Mouse (Mus musculus) left cerebral cortex, postnatal 10 days (tissue): ENCODE results near the gene Robo2. TPM values are rescaled to one million over a fixed set of nuclear protein-coding genes. Genes with fewer than 3 reads are reported as not detected.

Experiments
- DNase-seq, 2 experiments: peaks; one replicate each; pipeline ENCODE4 v3.0.0; 2021 to 2022; ENCODE audit warnings: low spot score in 2 of 2, mixed read lengths in 1 of 2; ENCODE audit errors: extremely low spot score in 1 of 2
- intact Hi-C: fragments of 180-260 bp; cut with DNase I; formaldehyde crosslinking; loops from one replicate; pipeline ENCODE4 v1.15.1; 2025
- microRNA-seq: library from miRNA; unstranded; fragments of <30 nt; microRNA quantifications from one replicate; pipeline ENCODE4 v1.2.0, GENCODE M21; 2022
- total RNA-seq, 2 experiments: library from RNA; stranded (reverse); gene quantifications; 2 replicates each; pipeline ENCODE4 v1.2.3; 2021

The Robo2 gene
- total RNA-seq, 2 experiments from 2014 or later: 243 to 245 TPM

DNA sequence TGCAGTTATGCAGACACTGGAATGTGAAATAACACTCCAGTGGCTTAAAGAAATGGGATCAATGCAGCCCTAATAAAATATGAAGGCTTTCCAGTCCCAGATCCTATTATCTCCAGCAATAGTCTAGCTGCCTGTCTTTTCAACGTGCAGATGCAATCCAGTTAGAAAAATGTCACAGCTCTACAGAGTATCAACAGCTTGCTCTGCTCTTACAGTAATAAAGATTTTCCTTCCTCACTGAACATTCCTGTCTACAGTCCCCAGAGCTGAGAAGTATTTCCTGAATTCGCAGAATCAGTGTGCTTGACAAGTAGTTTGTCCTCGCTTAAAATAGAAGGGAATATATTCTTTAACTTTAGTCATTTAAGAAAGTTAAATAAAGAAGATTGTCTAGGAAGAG is 533.7 kb downstream of the Robo2 start:
- DNase-seq: no peak
- intact Hi-C loops: no loop called here

DNA sequence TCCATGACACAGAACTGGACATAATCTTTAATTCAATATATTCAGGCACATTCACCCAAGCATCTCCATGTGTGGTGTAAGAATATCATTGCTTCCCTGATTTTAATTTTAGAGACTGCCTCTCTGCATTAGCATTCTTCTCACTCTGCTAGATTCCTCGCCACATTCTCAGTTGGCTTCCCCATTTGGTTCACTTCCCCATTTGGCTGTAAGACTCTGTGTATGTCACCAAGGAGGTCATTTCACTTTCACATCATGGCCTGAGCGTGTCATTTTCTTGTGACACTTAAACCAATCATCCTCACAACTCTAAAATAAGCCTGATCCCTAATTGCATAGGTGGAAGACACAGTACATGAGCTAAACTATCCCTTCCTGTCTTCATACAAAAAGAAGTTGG is 536.6 kb downstream of the Robo2 start:
- no peak for DNase-seq
- intact Hi-C loops: no loop called here

DNA sequence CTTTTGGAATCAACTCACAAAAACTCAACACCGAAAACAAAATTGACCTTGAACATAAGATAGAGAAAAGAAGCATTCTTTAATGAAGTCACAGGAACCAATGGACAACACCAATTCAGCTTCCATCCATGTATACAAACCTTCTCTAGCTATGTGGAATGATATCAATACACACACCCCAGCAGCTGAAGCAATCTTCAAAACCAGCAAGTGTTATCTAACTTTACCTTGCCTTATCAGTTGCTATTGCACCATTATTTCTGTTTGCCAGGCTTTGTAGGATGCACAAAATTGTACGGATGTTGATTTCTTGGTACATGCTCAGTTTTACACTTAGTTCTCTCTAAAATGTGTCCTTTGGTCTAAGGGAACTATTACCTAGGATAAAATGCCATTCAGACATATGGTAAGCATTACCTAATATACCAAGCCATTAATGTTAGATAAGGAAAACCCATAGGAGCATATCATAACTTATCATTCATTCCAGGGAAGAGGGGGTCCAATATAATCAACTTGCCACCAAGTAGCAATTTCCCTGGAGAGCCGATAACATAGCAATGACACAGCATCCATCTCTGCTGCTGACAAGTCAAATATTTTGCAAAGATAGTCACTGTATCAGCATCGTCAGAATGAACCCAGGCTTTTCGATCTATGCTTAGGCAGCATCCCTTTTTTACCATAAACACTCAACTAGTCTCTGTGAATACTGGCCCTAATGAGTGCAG is 537.6 kb downstream of the Robo2 start:
- no peak for DNase-seq
- intact Hi-C loops: no loop called here

DNA sequence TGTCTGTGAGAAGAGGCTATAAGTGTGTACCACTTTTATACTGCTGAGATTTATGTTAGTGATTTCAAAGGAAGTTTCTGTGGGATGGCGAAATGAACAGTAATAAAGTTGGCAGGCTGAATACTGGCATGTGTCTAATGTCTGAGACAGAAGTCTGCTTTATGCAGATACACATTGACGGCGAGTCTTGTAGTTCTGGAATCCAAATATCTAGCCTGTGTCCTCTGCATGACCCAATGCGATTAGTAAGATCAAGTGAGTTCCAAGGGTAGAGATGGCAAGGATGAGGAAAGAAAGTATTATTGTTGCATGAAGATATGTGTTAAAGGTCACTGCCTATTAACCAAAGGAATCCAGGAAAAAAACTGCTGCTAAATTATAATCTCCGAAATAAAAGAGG is 541.3 kb downstream of the Robo2 start:
- intact Hi-C loops: no loop called here
- DNase-seq: no peak

DNA sequence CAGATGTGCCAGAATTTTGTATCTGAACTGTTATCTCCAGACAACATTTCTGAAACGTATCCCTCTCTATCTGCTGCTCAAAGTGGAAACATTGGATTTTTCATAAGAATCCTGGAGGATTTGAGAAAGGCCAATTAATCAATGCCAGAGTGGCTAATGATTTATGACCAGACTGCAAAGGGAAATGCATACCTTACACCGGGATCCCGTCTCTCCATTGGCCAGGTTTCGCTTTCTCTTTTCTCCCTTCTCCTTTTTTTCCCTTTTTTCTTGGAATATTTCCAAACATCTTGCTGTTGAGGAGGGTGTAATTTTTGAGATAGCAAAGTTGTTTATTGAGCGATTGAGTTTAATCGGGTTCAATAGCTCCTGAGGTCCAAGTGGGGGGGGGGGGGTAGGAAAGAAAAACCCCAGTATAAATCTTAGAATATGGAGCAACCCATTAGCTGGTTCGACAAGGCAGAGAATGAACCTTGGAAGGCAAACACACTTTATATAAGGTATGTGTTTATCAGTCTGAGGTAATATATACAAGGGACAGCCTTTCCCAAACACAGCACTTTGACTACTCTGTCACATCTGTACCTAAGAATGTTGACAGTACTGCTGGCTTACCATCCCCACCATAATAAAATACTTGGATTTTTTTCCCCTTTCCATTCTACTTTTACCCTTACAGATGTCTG is 542.0 kb downstream of the Robo2 start:
- intact Hi-C loops: no loop called here
- no peak for DNase-seq

DNA sequence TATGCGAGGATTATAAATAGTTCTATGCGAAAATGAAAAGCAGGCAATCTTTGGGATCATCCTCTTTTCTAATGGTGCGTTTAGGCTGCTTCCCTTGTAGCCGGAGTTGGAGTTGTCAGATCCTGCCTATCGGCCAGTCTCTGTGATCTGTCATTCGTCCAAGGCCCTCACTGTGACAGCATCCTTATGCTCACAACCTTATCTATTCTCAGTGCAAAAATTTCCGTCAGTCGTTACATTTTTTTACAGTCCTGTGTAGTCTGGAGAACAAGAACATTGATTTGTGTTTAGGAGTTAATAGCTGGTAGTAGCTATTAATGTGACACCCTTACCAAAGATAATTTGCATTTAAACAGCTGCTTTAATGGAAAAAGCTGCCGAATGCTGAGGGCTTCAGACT is 547.0 kb downstream of the Robo2 start:
- DNase-seq: no peak
- intact Hi-C loops: no loop called here

DNA sequence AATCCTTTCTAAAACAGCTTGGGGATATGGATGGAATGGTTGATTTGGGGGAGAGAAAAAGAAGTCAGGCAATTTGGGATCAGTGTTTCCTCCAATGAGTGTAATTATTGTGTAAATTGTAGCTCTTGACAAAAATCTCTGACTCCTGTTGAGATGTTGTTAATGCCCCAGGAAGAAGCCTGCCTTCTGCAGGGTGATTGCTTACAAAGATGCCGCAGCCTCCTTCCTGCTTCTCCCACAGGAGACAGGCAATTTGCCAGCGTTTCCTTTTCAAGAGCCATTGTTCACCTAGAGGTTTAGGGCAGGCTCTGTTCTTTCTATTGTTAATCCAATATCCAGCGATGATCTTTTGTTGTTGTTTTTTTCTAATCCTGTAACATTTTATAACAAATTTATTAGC is 547.9 kb downstream of the Robo2 start:
- DNase-seq: peak in 1 of 2 experiments; percentile 23
- intact Hi-C loops: no loop called here

DNA sequence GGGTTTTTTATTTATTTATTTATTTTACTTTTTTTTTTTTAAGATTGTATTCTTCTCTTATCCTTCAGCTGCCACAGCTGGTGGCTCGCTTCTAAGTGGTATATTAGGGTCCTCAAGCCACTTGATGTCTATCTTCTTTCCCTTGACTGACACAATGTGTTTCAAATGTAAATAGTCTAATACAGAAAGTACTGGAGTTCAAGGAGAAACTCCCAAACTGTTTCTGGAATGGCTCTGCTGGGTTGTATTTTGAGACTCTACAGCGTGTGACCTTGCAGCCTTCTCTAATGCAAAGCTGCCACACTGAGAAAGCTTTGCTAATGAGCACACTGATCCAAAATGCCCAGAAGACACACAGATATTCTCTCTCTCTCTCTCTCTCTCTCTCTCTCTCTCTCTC is 552.9 kb downstream of the Robo2 start:
- intact Hi-C loops: no loop called here
- DNase-seq: no peak

DNA sequence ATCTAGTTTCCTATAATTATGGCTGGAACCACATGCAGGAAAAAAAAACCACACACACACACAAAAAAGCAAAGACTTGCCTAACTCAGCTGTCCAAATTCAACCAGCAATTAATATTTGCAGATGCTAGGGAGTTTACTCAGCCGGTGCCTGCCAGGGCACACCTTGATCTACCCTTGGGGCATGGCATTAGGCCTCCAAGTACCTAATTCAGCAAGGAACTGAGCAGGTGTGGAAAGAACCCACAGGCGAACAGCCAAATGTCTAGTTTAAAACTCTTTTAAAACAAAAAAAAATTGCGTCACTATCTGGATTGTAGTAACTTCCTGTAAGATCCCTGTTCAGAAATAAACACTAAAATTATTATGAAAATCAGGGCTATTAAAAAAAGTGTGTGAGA is 555.8 kb downstream of the Robo2 start:
- intact Hi-C loops: no loop called here
- no peak for DNase-seq

Small RNA genes lying within 50 kb of the gene (microRNA-seq; reads per million reads assigned to microRNA genes)
- gene Gm24272: not detected
- gene Mir691: not detected
